Comparison of ENCODE assay signal across 9 mouse cellular contexts in genomic region chr5:5573749-5574317, GRCm38 (mm10). TPM values are rescaled to one million over a fixed set of nuclear protein-coding genes. Genes with fewer than 3 reads are reported as not detected.
DNase-seq lines count a peak whose midpoint lies in the region; ATAC-seq and TF ChIP-seq lines count a peak whose summit lies in the region.
"Had no signal": no experiment of that assay in that cellular context is flagged by ENCODE, and none has a peak within 500 bp of the region (broad histone marks: within the 10 kb centered on the region; RNA-seq: fewer than 3 reads in every experiment).

Gene Gm8773 (plus strand): TSS chr5:5573799.

- H3K9me3 ChIP-seq in forebrain, embryonic 10.5 days, result no peaks in the 10 kb centered on the region
- H3K9me3 ChIP-seq in hindbrain, postnatal 0 days (ENCODE audit: low read length), result no peaks in the 10 kb centered on the region
- no peaks in the 10 kb centered on the region for H3K9me3 ChIP-seq in stomach, embryonic 15.5 days

- peak within 1 kb of the TSS; percentile 29; the same call in 1 of the 2 replicates for H3K9ac ChIP-seq in hindbrain, postnatal 0 days (replicated peaks; ENCODE audit: low read length)
- 0 out of 2 replicates have a peak within 1 kb of the TSS, but pooled peaks have one; percentile 3 for H3K9ac ChIP-seq in stomach, embryonic 15.5 days

- H3K27ac ChIP-seq in forebrain, embryonic 10.5 days, result peak within 1 kb of the TSS; percentile 72
- H3K27ac ChIP-seq in hindbrain, postnatal 0 days, result no peak within 1 kb of the TSS
- H3K27ac ChIP-seq in stomach, embryonic 15.5 days, result no peak within 1 kb of the TSS

- no peak for TF ChIP-seq CTCF in hindbrain, postnatal 0 days (IDR thresholded peaks at IDR 0.05; ENCODE audit: low read depth)

- peaks cover 8% of the 10 kb centered on the region; the same call in 1 of the 2 replicates for H3K4me1 ChIP-seq in forebrain, embryonic 10.5 days
- H3K4me1 ChIP-seq in hindbrain, postnatal 0 days (ENCODE audit: insufficient read depth, low read length), result no peaks in the 10 kb centered on the region
- no peaks in the 10 kb centered on the region for H3K4me1 ChIP-seq in stomach, embryonic 15.5 days

- 2% methylated on average over 24 of the region's 24 CpGs for WGBS in forebrain, embryonic 10.5 days
- under 1% methylated on average over 24 of the region's 24 CpGs for WGBS in hindbrain, postnatal 0 days
- 1% methylated on average over 24 of the region's 24 CpGs for WGBS in stomach, embryonic 15.5 days

- H3K27me3 ChIP-seq in forebrain, embryonic 10.5 days (ENCODE audit: poor library complexity, severe bottlenecking), result peaks cover 30% of the 10 kb centered on the region
- H3K27me3 ChIP-seq in hindbrain, postnatal 0 days (ENCODE audit: insufficient read depth, low read length), result no peaks in the 10 kb centered on the region
- no peaks in the 10 kb centered on the region for H3K27me3 ChIP-seq in stomach, embryonic 15.5 days (replicated peaks)

- H3K4me3 ChIP-seq in forebrain, embryonic 10.5 days, result peak within 1 kb of the TSS; percentile 63
- H3K4me3 ChIP-seq in hindbrain, postnatal 0 days (ENCODE audit: low read length), result peak within 1 kb of the TSS; percentile 50
- H3K4me3 ChIP-seq in stomach, embryonic 15.5 days (replicated peaks), result peak within 1 kb of the TSS; percentile 53

- peak; percentile 1 to 5 for DNase-seq in layer of hippocampus, postnatal 14 days (ENCODE audit: low spot score in 2 of 2)
- no peak for DNase-seq in layer of hippocampus, adult 9-11 months
- peak; percentile 68 for DNase-seq in ZHBTc4 (ENCODE audit: low read depth, low spot score)
- peak; percentile 51 for DNase-seq in forebrain, embryonic 10.5 days (ENCODE audit: extremely low spot score, low spot score)
- DNase-seq in hindbrain, postnatal 0 days (ENCODE audit: low spot score), result peak; percentile 48
- DNase-seq in thymus, postnatal 25 days, result no peak

- no peaks in the 10 kb centered on the region for H3K36me3 ChIP-seq in forebrain, embryonic 10.5 days (replicated peaks)
- H3K36me3 ChIP-seq in hindbrain, postnatal 0 days (ENCODE audit: insufficient read depth, low read length), result no peaks in the 10 kb centered on the region
- no peaks in the 10 kb centered on the region for H3K36me3 ChIP-seq in stomach, embryonic 15.5 days

- H3K4me2 ChIP-seq in hindbrain, postnatal 0 days (ENCODE audit: low read depth, low read length), result peak within 1 kb of the TSS; percentile 69
- H3K4me2 ChIP-seq in stomach, embryonic 15.5 days, result peak within 1 kb of the TSS; percentile 82

- peak; percentile 82 for ATAC-seq in hindbrain, postnatal 0 days
- peak; percentile 76 for ATAC-seq in megakaryocyte progenitor cell, adult 5-6 weeks (replicated peaks; ENCODE audit: poor library complexity)
- peak; percentile 70; the same call in 1 of the 2 replicates for ATAC-seq in stomach, embryonic 15.5 days (ENCODE audit: insufficient read depth, low FRiP score, low read depth)

RNA-seq across cellular contexts. Expression of gene Gm8773, which starts in this region (rescaled TPM):
- under 1 TPM; 0.41 to 0.44 TPM for total RNA-seq in layer of hippocampus, postnatal 14 days (2021)
- polyA plus RNA-seq in forebrain, embryonic 10.5 days (2016; fragmentation: Nextera tagmentation; extraction: Ambion mirVana), result 2.3 and 2.5 TPM in 2 replicates
- total RNA-seq in hindbrain, postnatal 0 days (2014; rRNA removed), result 6.1 and 9.3 TPM in 2 replicates
- 8.5 and 10.2 TPM in 2 replicates for polyA plus RNA-seq in hindbrain, postnatal 0 days (2015; fragmentation: Nextera tagmentation; extraction: Ambion mirVana)
- not detected in 2 replicates for total RNA-seq in megakaryocyte progenitor cell, adult 5-6 weeks (2015)
- not detected in 2 replicates for total RNA-seq in megakaryocyte progenitor cell, adult 5-6 weeks (2017)
- polyA plus RNA-seq in stomach, embryonic 15.5 days (2015; fragmentation: Nextera tagmentation; extraction: Ambion mirVana), result 1.8 and 2.2 TPM in 2 replicates
- total RNA-seq: gastrocnemius, adult 8-10 months had no signal

Comparison
In these comparisons a context has a peak if more than half of its experiments do, and no peak if none do; other contexts are left out.
1. Peak in DNase-seq in layer of hippocampus, postnatal 14 days; RNA of the gene not detected or under 1 TPM.
2. Peak in ATAC-seq in megakaryocyte progenitor cell, adult 5-6 weeks; RNA of the gene not detected or under 1 TPM.
3. DNase-seq: peak in ZHBTc4 (single experiment), forebrain, embryonic 10.5 days (single experiment) and hindbrain, postnatal 0 days (single experiment); none in layer of hippocampus, adult 9-11 months (single experiment) and thymus, postnatal 25 days (single experiment).
4. Peak in every context shown above with its lines, with median percentiles within 50 percentile points of each other: H3K4me3 ChIP-seq and ATAC-seq.